Mouse (Mus musculus) cerebellum, adult 2 months (tissue): ENCODE results near the gene Triobp. TPM values are rescaled to one million over a fixed set of nuclear protein-coding genes. Genes with fewer than 3 reads are reported as not detected.

Source experiments
- DNase-seq, 2 experiments: peaks; one replicate each; pipeline ENCODE4 v3.0.0; 2021
- H3K27ac ChIP-seq: fragments of 200-500 bp; 2 replicates; pipeline ENCODE4 v1.5.1; 2012; ENCODE audit warnings: low read length, control low read depth, inconsistent platforms; ENCODE audit not compliant: insufficient read depth
- H3K27me3 ChIP-seq: fragments of 200-500 bp; 2 replicates; pipeline ENCODE4 v1.6.1; 2012; ENCODE audit warnings: inconsistent platforms, mild to moderate bottlenecking, low read length, moderate library complexity; ENCODE audit not compliant: control insufficient read depth, insufficient read depth
- H3K4me1 ChIP-seq: fragments of 200-500 bp; 2 replicates; pipeline ENCODE4 v1.6.1; 2011; ENCODE audit warnings: low read length; ENCODE audit not compliant: control insufficient read depth, insufficient read depth
- H3K4me3 ChIP-seq: fragments of 200-500 bp; replicated peaks from 2 replicates; pipeline ENCODE3; 2011; ENCODE audit warnings: mild to moderate bottlenecking, low read depth, low read length, control low read depth; ENCODE audit not compliant: insufficient read depth
- CTCF ChIP-seq: fragments of 200-500 bp; IDR thresholded peaks from 2 replicates; pipeline ENCODE4 v1.5.1; 2011; ENCODE audit warnings: low read depth, mild to moderate bottlenecking, control low read depth, low read length, moderate library complexity, borderline replicate concordance; ENCODE audit not compliant: insufficient read depth
- POLR2A ChIP-seq: fragments of 200-500 bp; IDR thresholded peaks from 2 replicates; pipeline ENCODE4 v1.6.1; 2011; ENCODE audit warnings: low read length, control low read depth, borderline replicate concordance; ENCODE audit not compliant: insufficient read depth
- WGBS: fragments of 180-500 bp; shearing (Covaris S2); methylation state at CpG from one replicate; pipeline ENCODE4 v1.1.7; 2018; 5-methylcytosine and 5-hydroxymethylcytosine counted together
- polyA plus RNA-seq: library from polyadenylated mRNA; depleted of rRNA; stranded (reverse); fragments of >200 nt; gene quantifications from 2 replicates; pipeline ENCODE4 v1.2.3, GENCODE M21; 2012

Triobp gene
- polyA plus RNA-seq, 1 experiment, result 35.3 TPM

DNA sequence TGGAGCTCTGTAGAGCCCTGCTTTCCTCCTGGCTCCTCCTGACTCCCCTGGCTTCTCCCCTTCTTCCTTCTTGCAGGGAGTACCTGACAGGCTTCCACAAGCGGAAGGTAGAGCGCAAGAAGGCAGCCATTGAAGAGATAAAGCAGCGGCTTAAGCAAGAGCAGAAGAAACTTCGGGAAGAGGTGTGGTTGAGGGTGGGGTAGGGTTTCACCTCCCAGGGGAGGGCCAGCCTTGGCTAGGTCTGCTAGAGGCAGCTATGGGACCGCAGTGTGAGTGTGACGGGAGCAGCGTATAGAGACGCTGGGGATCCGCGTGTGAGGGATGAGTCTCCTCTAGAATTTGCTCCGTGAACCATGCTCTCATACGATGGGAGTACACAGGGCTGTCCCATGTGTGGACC, 11.1 kb upstream of the Triobp start:
- Histone ChIP-seq H3K4me1 (peaks cover 4% of the 10 kb centered on the region; the same call in 1 of the 2 replicates), H3K4me3 (no peak overlapping the region), H3K27ac (no peak overlapping the region), H3K27me3 (no peaks in the 10 kb centered on the region)
- TF ChIP-seq POLR2A, result no peak
- no peak for TF ChIP-seq CTCF
- 90% methylated on average over 12 of the region's 12 CpGs for WGBS
- DNase-seq, result no peak

DNA sequence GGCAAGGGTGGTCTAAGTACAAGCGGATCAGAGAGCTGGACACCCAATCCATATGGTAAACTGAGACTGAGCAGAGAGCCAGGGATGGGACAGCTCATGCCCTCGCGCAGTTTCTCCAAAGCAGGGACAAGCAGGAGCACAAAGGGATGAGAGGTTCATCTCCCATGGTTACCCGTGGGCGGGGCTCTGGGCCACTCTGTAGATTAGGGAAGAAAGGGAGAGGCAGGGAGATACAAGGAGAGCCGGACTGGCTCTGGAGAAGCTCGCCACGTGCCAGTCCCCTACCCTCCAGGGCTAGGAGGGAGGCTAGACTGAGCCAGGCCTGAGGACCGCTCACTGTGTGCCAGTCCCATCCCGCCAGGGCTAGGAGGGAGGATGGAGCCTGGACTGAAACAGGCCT, 10.2 kb upstream of the Triobp start:
- Histone ChIP-seq H3K27ac (no peak overlapping the region), H3K4me1 (peaks cover 4% of the 10 kb centered on the region; the same call in 1 of the 2 replicates), H3K4me3 (no peak overlapping the region), H3K27me3 (no peaks in the 10 kb centered on the region)
- no peak for DNase-seq
- 63% methylated on average over 10 of the region's 10 CpGs for WGBS
- TF ChIP-seq CTCF, result no peak
- TF ChIP-seq POLR2A, result no peak

DNA sequence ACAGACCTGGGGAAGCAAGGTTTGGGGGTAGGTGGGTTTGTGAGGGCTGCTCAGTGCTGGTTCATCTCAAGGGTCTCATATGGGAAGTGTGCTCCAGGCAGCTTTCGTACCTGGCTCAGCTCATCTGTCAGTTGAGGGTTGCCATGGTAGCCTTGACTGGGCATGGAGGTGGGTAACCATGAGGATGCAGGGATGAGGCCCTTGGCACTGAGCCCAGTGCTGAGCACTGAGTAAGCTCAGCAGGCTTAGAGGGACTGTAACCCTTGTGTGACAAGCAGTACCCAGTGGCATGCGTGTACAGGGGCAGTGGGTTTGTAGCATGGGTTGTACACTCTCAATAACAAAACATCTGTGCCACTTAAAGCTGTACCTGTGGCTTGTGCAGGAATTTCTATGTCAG, 9.6 kb upstream of the Triobp start:
- no peak overlapping the region for H3K27ac ChIP-seq
- no peaks in the 10 kb centered on the region for H3K27me3 ChIP-seq
- TF ChIP-seq CTCF (no peak), POLR2A (no peak)
- peaks cover 4% of the 10 kb centered on the region; the same call in 1 of the 2 replicates for H3K4me1 ChIP-seq
- no peak overlapping the region for H3K4me3 ChIP-seq
- DNase-seq, result no peak
- WGBS, result 23% methylated on average over 2 of the region's 2 CpGs

DNA sequence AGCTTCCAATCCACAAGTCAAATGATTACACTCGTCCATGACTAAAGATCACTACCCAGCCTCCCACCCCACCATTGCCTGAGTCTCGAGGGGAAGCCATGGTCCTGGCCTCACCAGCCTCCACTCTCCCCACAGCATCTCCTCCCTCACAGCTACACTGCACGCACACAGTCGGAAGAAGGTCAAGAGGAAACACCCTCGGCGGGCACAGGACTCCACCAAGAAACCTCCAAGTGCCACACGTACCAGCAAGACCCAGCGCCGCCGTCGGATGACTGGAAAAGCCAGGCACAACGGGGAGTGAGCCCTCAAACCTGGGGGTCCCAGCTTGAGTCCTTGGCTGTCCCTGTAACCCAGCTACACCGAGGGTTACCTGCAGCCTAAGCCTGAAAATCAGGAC, 7.2 kb upstream of the Triobp start:
- peaks cover 4% of the 10 kb centered on the region; the same call in 1 of the 2 replicates for H3K4me1 ChIP-seq
- no peak overlapping the region for H3K4me3 ChIP-seq
- H3K27ac ChIP-seq, result no peak overlapping the region
- 88% methylated on average over 13 of the region's 13 CpGs for WGBS
- no peak for DNase-seq
- TF ChIP-seq POLR2A (no peak), CTCF (no peak)
- H3K27me3 ChIP-seq, result no peaks in the 10 kb centered on the region

DNA sequence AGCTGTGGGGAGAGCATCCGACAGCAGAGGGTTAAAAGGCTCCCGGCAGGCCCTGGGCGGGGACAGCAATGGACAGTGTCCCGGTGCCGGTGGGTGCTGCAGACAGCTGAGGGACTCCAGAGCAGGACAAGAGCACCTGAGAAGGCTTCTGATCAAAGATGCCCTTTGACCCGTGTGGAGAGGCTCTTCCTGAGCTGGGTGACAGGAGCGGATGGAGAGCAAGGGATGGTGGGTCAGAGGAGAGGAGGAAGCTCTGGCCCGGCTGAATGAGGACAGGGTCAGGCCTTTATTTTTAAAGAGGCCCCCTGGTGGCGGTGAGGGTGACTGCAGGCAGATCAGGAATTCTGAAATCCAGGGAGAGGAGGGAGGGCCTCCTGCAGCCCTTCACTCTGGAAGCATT, 4.9 kb upstream of the Triobp start:
- peak; percentile 85 to 91 for DNase-seq
- TF ChIP-seq CTCF, result peak; percentile 76; the same call in 1 of the 2 replicates
- TF ChIP-seq POLR2A, result peak; percentile 46; the same call in 1 of the 2 replicates
- Histone ChIP-seq H3K27me3 (no peaks in the 10 kb centered on the region), H3K4me1 (peaks cover 2% of the 10 kb centered on the region; the same call in 1 of the 2 replicates), H3K27ac (peak overlapping the region; percentile 78), H3K4me3 (peak overlapping the region; percentile 74)
- 0% methylated on average over 9 of the region's 9 CpGs for WGBS

DNA sequence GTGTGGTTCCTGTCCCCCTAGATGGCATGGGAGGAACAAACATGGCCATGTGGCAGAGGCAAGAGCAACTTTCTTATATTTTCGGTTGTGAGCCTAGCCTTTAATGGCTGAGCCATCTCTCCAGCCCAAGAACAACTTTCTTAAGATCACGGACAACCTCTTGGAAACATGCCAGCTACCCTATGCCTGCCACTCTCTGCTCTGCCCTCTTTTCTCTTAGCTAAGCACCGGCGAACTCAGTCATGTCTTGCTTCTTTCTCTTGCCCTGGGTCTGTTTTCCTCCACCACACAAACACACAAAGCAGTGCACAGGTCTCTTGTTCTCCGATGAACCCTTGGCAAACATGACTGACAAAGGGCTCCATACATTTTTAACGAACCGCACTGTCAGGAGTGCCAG, 1.3 kb upstream of the Triobp start:
- TF ChIP-seq CTCF, result no peak
- no peak for TF ChIP-seq POLR2A
- no peak for DNase-seq
- Histone ChIP-seq H3K27ac (no peak overlapping the region), H3K4me1 (0 out of 2 replicates have a peak, but pooled peaks cover 3% of the 10 kb centered on the region), H3K27me3 (no peaks in the 10 kb centered on the region), H3K4me3 (no peak overlapping the region)
- WGBS, result 32% methylated on average over 7 of the region's 7 CpGs

DNA sequence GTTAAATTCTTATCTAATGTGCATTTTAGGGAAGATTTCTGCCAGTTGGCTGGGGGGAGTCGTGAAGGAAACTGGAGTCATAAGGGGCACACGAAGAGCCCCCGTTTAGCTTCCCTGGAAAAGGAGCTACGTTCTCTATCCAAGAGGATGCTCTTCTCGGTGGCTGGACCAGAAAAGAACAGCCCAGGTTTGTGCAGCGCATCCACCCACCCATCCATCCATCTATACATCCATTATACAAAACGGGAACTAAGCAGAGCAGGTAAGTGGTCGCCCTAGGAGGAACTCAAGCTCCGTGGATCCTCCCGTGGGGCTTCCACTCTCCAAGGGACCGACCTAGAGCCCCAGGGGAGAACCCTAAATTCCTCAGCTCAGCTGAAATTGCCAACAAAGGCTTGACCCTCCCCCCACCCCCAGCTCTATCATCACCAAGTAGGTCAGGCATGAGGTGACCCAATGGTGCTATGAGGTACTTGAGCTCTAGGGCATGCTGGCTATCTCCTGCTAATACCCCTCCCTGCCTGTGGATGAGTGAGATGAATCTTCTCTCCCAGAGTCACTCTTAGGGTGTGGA, 715 bp downstream of the Triobp start:
- Histone ChIP-seq H3K4me1 (0 out of 2 replicates have a peak, but pooled peaks cover 3% of the 10 kb centered on the region), H3K4me3 (peak overlapping the region; percentile 77), H3K27me3 (no peaks in the 10 kb centered on the region), H3K27ac (peak overlapping the region; percentile 31)
- no peak for TF ChIP-seq CTCF
- TF ChIP-seq POLR2A, result no peak
- DNase-seq, result peak in 1 of 2 experiments; percentile 38
- 1% methylated on average over 11 of the region's 11 CpGs for WGBS

DNA sequence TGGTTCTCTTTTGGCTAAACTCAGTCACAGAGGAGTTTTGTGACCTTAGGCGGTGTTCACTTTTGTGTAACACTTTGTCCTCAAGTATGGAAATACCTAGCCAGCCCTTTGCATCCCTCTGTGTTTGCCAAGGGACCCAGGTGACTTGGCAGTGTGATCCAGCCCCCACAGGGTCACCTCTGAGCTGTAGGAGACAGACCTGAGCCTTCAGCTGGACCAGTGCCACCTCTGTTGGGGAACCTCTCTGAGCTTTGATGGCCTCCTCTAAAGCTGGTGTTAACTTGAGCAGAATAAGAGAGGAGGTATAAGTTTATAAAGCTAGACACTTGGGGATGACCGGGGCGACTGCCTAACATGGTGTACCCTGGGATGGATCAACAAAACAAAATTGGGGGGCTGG, 1.4 kb downstream of the Triobp start:
- no peaks in the 10 kb centered on the region for H3K27me3 ChIP-seq
- WGBS, result 96% methylated on average over 3 of the region's 3 CpGs
- no peak overlapping the region for H3K4me3 ChIP-seq
- no peak for TF ChIP-seq POLR2A
- TF ChIP-seq CTCF, result no peak
- DNase-seq, result peak in 1 of 2 experiments; percentile 45
- no peak overlapping the region for H3K27ac ChIP-seq
- 0 out of 2 replicates have a peak, but pooled peaks cover 3% of the 10 kb centered on the region for H3K4me1 ChIP-seq
